Mouse (Mus musculus) spleen, adult 2 months (tissue): ENCODE data around the gene Hoxa13. TPM values are rescaled to one million over a fixed set of nuclear protein-coding genes. Genes with fewer than 3 reads are reported as not detected.

Experiments used
- DNase-seq, 2 experiments: peaks; one replicate each; pipeline versions ENCODE4 v3.0.0 to v3.0.0-alpha.2; 2012 to 2021; ENCODE audit warnings: low spot score in 2 of 2, low read depth in 1 of 2
- H3K27ac ChIP-seq: fragments of 200-500 bp; 2 replicates; pipeline ENCODE4 v1.5.1; 2012; ENCODE audit warnings: low read length, inconsistent platforms; ENCODE audit not compliant: insufficient read depth
- H3K27me3 ChIP-seq: fragments of 200-500 bp; 2 replicates; pipeline ENCODE4 v1.6.1; 2012; ENCODE audit warnings: mild to moderate bottlenecking, moderate library complexity, low read length, inconsistent platforms; ENCODE audit not compliant: control insufficient read depth, insufficient read depth
- H3K36me3 ChIP-seq: fragments of 200-500 bp; 2 replicates; pipeline ENCODE4 v1.6.1; 2012; ENCODE audit warnings: mild to moderate bottlenecking, low read length, inconsistent platforms; ENCODE audit not compliant: control insufficient read depth, insufficient read depth
- H3K4me1 ChIP-seq: fragments of 200-500 bp; 2 replicates; pipeline ENCODE4 v1.6.1; 2011; ENCODE audit warnings: inconsistent platforms; ENCODE audit not compliant: control insufficient read depth, insufficient read depth, insufficient read length
- H3K4me3 ChIP-seq: fragments of 200-500 bp; 2 replicates; pipeline ENCODE4 v1.5.1; 2011; ENCODE audit warnings: mild to moderate bottlenecking, inconsistent platforms; ENCODE audit not compliant: insufficient read depth, insufficient read length; ENCODE audit errors: extremely low read depth
- CTCF ChIP-seq: fragments of 200-500 bp; IDR thresholded peaks from 2 replicates; pipeline ENCODE4 v1.5.1; 2011; ENCODE audit warnings: mild to moderate bottlenecking, inconsistent platforms; ENCODE audit not compliant: insufficient read depth, insufficient read length, insufficient replicate concordance; ENCODE audit errors: extremely low read depth
- POLR2A ChIP-seq: fragments of 200-500 bp; IDR thresholded peaks from 2 replicates; pipeline ENCODE4 v1.6.1; 2011; ENCODE audit warnings: low read depth, low read length, inconsistent platforms
- WGBS: fragments of 180-500 bp; shearing (Covaris S2); methylation state at CpG from one replicate; pipeline ENCODE4 v1.1.7; 2018; 5-methylcytosine and 5-hydroxymethylcytosine counted together
- polyA plus RNA-seq: library from polyadenylated mRNA; depleted of rRNA; stranded (reverse); fragments of >200 nt; gene quantifications from 2 replicates; pipeline ENCODE4 v1.2.3, GENCODE M21; 2012

Gene Hoxa13
- polyA plus RNA-seq, 1 experiment: not detected

DNA sequence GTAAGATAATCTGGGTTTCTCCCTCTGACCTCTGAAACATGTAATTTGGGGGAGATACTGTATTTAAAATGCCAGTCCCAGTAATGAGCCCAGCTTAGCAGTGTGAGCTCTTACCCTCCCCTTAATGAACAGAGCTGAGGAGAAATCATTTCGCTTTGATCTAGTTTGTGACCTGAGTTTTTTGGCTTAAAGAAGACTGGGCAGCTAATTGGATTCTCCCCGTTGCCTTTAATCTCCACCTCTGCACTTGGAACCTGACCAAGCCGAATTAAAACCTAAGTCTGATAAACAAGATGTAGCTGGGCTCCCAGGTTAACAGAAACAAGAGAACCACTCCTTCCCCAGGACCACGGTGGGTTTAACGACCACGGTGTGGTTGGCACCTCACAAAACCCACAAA lies 15.7 kb upstream of the Hoxa13 start:
- peaks cover 21% of the 10 kb centered on the region for H3K27me3 ChIP-seq
- DNase-seq: no peak

GRCm38 (mm10) chr6:52275563-52276280 lies 15.0 kb upstream of the Hoxa13 start:
- no peaks in the 10 kb centered on the region for H3K36me3 ChIP-seq
- WGBS: 51% methylated on average over 8 of the region's 8 CpGs
- H3K4me1 ChIP-seq: no peaks in the 10 kb centered on the region
- H3K4me3 ChIP-seq: no peak overlapping the region
- H3K27me3 ChIP-seq: peaks cover 23% of the 10 kb centered on the region
- H3K27ac ChIP-seq: no peak overlapping the region
- no peak for TF ChIP-seq CTCF
- TF ChIP-seq POLR2A: no peak
- DNase-seq: no peak

More for the DNA sequence above, 15.7 kb upstream of the Hoxa13 start:
- H3K4me3 ChIP-seq: no peak overlapping the region
- TF ChIP-seq POLR2A (no peak), CTCF (no peak)
- WGBS: 26% methylated on average over 6 of the region's 6 CpGs
- H3K4me1 ChIP-seq: no peaks in the 10 kb centered on the region
- no peaks in the 10 kb centered on the region for H3K36me3 ChIP-seq
- no peak overlapping the region for H3K27ac ChIP-seq

DNA sequence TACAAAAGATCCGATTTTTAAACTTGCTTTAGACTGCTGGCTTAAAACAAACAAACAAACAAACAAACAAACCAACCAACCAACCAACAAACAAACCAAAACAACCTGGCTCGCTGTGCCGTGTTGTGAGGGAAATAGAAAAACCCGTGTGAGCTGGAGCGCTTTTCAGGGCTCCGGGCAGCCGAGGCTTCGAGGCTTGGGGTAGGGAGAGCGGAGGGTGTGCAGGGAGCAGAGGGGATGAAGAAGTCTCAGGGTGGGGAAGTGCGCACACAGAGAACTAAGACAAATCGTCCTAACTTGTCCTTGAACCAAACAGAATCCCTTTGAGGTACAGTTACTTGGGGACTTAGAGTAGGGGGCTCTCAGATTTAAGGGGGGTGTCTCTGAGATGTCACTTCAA lies 13.9 kb upstream of the Hoxa13 start:
- WGBS: 20% methylated on average over 11 of the region's 11 CpGs
- Histone ChIP-seq H3K27me3 (peaks cover 23% of the 10 kb centered on the region), H3K4me1 (no peaks in the 10 kb centered on the region), H3K36me3 (no peaks in the 10 kb centered on the region), H3K27ac (no peak overlapping the region), H3K4me3 (no peak overlapping the region)
- TF ChIP-seq POLR2A (no peak), CTCF (no peak)
- no peak for DNase-seq

- H3K27me3 ChIP-seq: peaks cover 23% of the 10 kb centered on the region
Measured at GRCm38 (mm10) chr6:52273656-52274280, 13.1 kb upstream of the Hoxa13 start.

DNA sequence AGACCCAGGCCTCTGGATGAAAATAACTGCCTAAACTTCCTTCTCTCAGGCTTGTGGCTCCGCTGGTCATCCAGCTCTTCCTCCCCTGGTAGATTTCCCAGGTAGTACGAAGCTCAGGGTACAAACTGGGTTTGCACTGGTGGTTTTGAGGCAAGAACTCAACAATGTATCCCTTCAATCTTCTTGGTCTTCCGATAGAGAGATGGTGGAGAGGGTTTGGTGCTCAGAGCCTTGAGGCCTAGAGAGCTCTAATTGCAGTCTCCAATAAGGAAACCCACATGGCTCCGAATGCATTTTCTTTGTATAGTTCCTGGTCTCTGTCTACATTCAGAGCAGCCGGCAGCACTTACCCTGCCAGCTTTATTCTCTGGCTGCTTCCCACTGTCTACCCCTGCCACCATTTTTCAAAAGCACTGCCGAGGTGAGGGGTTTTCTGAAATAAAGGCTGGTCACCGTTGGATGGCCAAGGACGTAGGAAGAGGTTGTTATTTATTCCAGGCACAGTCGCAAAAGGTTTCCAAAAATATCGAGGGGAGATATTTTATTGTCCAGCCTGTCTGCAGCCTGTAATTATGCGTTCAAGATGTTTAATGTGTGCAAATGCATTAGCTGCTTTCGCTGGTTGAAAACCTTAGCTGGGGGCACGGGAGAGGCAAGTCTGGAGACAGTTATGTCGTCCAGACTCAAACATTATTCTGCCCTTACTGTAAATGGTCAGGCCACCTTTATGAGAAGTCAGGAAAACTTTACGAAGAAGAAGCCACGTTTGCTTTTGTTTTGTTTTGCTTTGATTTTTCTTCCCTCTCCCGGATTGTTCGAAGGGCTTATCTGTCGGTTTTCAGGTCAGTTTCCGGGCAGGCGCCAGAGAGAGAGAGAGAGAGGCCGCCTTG lies 12.3 kb upstream of the Hoxa13 start:
- 33% methylated on average over 22 of the region's 22 CpGs for WGBS
- H3K36me3 ChIP-seq: no peaks in the 10 kb centered on the region
- TF ChIP-seq CTCF: no peak
- no peak overlapping the region for H3K4me3 ChIP-seq
- H3K27ac ChIP-seq: no peak overlapping the region
- H3K27me3 ChIP-seq: peaks cover 30% of the 10 kb centered on the region
- no peak for DNase-seq
- no peaks in the 10 kb centered on the region for H3K4me1 ChIP-seq

More at GRCm38 (mm10) chr6:52273656-52274280, 13.1 kb upstream of the Hoxa13 start:
- TF ChIP-seq POLR2A (no peak), CTCF (no peak)
- no peak overlapping the region for H3K4me3 ChIP-seq
- no peaks in the 10 kb centered on the region for H3K36me3 ChIP-seq
- no peaks in the 10 kb centered on the region for H3K4me1 ChIP-seq
- no peak overlapping the region for H3K27ac ChIP-seq
- no peak for DNase-seq
- WGBS: 20% methylated on average over 22 of the region's 22 CpGs

- Histone ChIP-seq H3K27me3 (peaks cover 40% of the 10 kb centered on the region), H3K27ac (no peak overlapping the region), H3K36me3 (no peaks in the 10 kb centered on the region), H3K4me1 (no peaks in the 10 kb centered on the region), H3K4me3 (no peak overlapping the region)
- DNase-seq: peak in 1 of 2 experiments; percentile 32
- TF ChIP-seq POLR2A: no peak
- 0 out of 2 replicates have a peak, but pooled peaks have one; percentile 26 for TF ChIP-seq CTCF
- WGBS: 25% methylated on average over 23 of the region's 23 CpGs
Measured at GRCm38 (mm10) chr6:52270494-52271480, 10.1 kb upstream of the Hoxa13 start.
